Mouse (Mus musculus) c-Kit-positive CD71-negative TER-119-negative erythroid progenitor cells, embryonic 14.5 days (primary cell): ENCODE data around the gene Cyp2j12.
"Not testable (repeated sequence)": the region's sequence is repeated elsewhere in the genome, so short reads cannot be mapped to it uniquely, and the experiment has no call there.

Source experiments
- DNase-seq: peaks from one replicate; pipeline ENCODE4 v3.0.0-alpha.2; 2013; ENCODE audit warnings: low read depth

The Cyp2j12 gene

GRCm38 (mm10) chr4:96140732-96141467, at the start of gene Cyp2j12:
Gene Cyp2j12 (minus strand): TSS chr4:96141152.
- DNase-seq: no peak

GRCm38 (mm10) chr4:96189321-96189720, 48.4 kb upstream of the Cyp2j12 start:
- not testable (repeated sequence) for DNase-seq

GRCm38 (mm10) chr4:96188671-96189070, 47.7 kb upstream of the Cyp2j12 start:
- DNase-seq: not testable (repeated sequence)

GRCm38 (mm10) chr4:96188146-96188545, 47.2 kb upstream of the Cyp2j12 start:
- DNase-seq: not testable (repeated sequence)

GRCm38 (mm10) chr4:96184716-96185115, 43.8 kb upstream of the Cyp2j12 start:
- DNase-seq: not testable (repeated sequence)

- no peak for DNase-seq
Measured at GRCm38 (mm10) chr4:96162839-96163238, 21.9 kb upstream of the Cyp2j12 start.

- DNase-seq: no peak
Measured at GRCm38 (mm10) chr4:96161575-96161974, 20.6 kb upstream of the Cyp2j12 start.

- no peak for DNase-seq
Measured at GRCm38 (mm10) chr4:96139226-96139625, 1.7 kb downstream of the Cyp2j12 start.

- DNase-seq: no peak
Measured at GRCm38 (mm10) chr4:96134246-96134645, 6.7 kb downstream of the Cyp2j12 start.

GRCm38 (mm10) chr4:96096841-96097240, 44.1 kb downstream of the Cyp2j12 start:
- no peak for DNase-seq

GRCm38 (mm10) chr4:96091869-96092268, 49.1 kb downstream of the Cyp2j12 start:
- DNase-seq: no peak

- not testable (repeated sequence) for DNase-seq
Measured at GRCm38 (mm10) chr4:96089356-96090048, 51.5 kb downstream of the Cyp2j12 start.

- DNase-seq: no peak
Measured at GRCm38 (mm10) chr4:96078308-96078707, 62.6 kb downstream of the Cyp2j12 start.

GRCm38 (mm10) chr4:96077261-96078125, 63.5 kb downstream of the Cyp2j12 start, which contains the start of gene Cyp2j13:
Gene Cyp2j13 (minus strand): TSS chr4:96077546.
- DNase-seq: no peak

GRCm38 (mm10) chr4:96062045-96062444, 78.9 kb downstream of the Cyp2j12 start:
- DNase-seq: no peak

GRCm38 (mm10) chr4:96060106-96060505, 80.8 kb downstream of the Cyp2j12 start:
- DNase-seq: no peak
